Mouse (Mus musculus): ENCODE data around the gene Blnk. TPM values are rescaled to one million over a fixed set of nuclear protein-coding genes. Genes with fewer than 3 reads are reported as not detected.

Blnk gene
- total RNA-seq (2023), result 23.4 TPM

DNA sequence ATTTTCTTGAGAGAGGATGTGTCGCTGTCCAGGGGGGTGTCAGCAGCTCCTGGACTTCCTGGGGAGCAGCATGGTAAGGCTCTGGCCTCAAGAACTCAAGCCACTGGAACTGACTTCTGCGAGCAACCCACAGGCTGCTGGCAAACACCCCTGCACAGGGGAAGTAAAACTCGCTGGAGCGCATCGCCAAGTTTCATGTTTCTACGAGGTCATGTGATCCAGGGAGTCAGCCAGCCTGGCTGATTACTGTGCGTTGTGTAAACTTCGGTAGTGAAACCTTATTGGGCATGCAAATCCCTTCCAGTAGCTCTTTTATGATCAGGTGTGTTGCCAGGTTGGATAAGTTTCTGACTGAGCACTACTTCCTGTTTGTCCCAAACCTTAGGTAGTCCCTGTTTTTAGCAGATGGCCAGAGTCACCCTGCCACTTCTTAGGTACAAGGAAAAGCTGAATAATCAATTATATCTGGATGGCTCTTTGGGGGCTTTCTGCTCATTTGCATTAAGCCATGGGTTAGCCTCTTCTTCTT, at the start of gene Blnk:
Gene Blnk, minus strand, starts transcription at position 479 of the 529 bp plus-strand sequence.

DNA sequence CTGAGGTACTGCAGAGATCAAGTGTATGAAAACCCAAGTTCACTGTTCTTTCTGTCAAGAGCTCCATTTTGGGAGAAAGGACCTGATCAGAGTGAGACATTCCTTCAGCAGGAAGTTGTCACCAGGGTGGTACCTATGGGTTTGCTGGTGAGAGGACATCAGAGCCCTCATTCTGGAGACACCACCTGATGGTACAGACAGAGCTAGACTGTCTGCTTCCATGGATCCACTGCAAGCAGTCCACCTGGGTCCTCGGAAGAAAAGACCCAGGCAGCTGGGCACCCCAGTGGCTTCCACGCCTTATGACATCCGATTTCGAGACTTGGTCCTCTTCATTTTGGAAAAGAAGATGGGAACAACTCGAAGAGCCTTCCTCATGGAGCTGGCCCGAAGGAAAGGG, 34.9 kb upstream of the Blnk start, which contains the start of gene Dntt:
Gene Dntt, plus strand, starts transcription at position 57 of the 400 bp plus-strand sequence.

GRCm38 (mm10) chr19:40894519-40895392, 99.6 kb downstream of the Blnk start, which contains the start of gene Zfp518a:
Zfp518a (plus strand) TSS chr19:40894705.

Other genes with a start within 250 kb of the Blnk start
- not detected for gene Cc2d2b, start 245.8 kb downstream of the Blnk start, total RNA-seq (2023)
- 8.0 TPM for gene Ccnj, start 163.3 kb downstream of the Blnk start, total RNA-seq (2023)
- gene Zfp518a, start 99.8 kb downstream of the Blnk start, total RNA-seq (2023), result 19.6 TPM
- gene Dntt, start 34.7 kb upstream of the Blnk start, total RNA-seq (2023), result 3.6 TPM
- gene Opalin, start 82.6 kb upstream of the Blnk start, total RNA-seq (2023), result not detected
- gene Tll2, start 212.3 kb upstream of the Blnk start, total RNA-seq (2023), result 0.18 TPM